Mouse (Mus musculus): ENCODE measurements around the gene Pim3.
A peak's percentile ranks its signal among the peaks of the same experiment; 100 is the strongest.

Pim3 gene

GRCm38 (mm10) chr15:88858141-88858541, 3.8 kb upstream of the Pim3 start:
- DNase-seq (ENCODE audit: low read depth), result no peak

GRCm38 (mm10) chr15:88858707-88859106, 3.3 kb upstream of the Pim3 start:
- no peak for DNase-seq (ENCODE audit: low read depth)

- DNase-seq (ENCODE audit: low read depth), result no peak
Measured at GRCm38 (mm10) chr15:88859206-88859970, 2.6 kb upstream of the Pim3 start.

GRCm38 (mm10) chr15:88860781-88861180, 1.2 kb upstream of the Pim3 start:
- no peak for DNase-seq (ENCODE audit: low read depth)

DNA sequence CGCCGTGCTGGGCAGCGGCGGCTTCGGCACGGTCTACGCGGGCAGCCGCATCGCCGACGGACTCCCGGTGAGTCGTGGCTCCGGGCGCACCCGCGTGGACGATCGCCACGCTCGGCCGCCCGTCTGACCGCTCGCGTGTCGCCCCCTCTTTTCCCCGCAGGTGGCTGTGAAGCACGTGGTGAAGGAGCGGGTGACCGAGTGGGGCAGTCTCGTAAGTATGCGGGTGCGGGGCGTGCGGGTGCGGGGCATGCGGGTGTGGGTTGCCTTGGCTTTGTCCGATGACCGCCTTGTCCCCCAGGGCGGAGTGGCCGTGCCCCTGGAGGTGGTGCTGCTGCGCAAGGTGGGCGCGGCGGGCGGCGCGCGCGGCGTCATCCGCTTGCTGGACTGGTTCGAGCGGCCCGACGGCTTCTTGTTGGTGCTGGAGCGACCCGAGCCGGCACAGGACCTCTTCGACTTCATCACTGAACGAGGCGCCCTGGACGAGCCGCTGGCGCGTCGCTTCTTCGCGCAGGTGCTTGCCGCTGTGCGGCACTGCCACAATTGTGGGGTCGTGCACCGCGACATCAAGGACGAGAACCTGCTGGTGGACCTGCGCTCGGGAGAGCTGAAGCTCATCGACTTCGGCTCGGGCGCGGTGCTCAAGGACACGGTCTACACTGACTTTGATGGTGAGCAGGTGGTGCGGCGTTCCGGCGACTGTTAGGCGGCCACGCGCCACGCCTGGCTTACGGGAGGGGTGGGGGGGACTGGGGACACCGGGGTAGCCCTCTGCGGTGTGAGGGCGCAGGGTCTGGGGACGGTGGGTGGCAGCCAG, 1.1 kb downstream of the Pim3 start:
- no peak for DNase-seq (ENCODE audit: low read depth)

GRCm38 (mm10) chr15:88863695-88864231, 1.8 kb downstream of the Pim3 start:
- peak; percentile 67 for DNase-seq (ENCODE audit: low read depth)

DNA sequence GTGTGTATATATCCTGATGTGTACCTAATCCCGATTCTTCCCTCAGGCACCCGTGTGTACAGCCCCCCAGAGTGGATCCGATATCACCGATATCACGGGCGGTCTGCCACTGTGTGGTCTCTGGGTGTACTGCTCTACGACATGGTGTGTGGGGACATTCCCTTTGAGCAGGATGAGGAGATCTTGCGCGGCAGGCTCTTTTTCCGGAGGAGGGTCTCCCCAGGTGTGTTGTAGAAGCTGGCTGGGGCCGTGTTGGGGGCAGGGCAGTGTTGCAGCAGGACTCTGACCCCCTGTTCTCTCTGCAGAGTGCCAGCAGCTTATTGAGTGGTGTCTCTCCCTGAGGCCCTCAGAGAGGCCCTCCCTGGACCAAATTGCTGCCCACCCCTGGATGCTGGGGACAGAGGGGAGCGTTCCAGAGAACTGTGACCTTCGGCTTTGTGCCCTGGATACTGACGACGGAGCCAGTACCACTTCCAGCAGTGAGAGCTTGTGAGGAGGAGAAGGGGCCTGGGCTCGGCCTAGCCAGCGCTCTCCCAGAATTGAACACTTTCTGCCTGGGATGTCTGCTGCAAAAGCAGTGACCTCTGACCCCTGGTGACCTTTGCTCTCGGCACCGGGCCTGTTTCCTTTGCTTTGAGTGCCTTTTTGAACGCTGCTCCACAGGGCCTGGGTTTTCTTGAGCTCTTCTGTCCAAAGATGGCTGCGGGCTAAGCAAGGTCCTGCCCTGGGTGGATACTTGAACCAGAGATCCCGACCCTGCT, 2.5 kb downstream of the Pim3 start:
- no peak for DNase-seq (ENCODE audit: low read depth)

DNA sequence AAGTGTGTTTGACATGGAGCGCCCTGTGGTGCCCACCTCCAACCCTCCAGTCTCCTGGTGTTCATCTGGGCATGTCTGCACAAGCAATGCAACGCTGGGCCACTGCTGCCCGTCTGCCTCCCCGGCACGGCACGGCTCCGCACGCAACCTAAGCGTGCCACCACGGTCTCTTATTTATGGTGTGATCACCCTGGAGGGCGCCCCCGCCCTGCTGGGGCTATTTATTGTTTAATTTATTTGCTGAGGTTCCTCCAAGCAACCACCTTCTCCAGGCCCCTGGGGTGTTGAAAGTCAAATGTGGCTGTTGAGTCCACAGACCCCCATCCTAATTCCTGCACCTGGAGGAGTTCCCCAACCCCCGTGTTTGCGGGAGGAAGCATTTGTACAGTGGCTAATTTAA, 3.1 kb downstream of the Pim3 start:
- no peak for DNase-seq (ENCODE audit: low read depth)

DNA sequence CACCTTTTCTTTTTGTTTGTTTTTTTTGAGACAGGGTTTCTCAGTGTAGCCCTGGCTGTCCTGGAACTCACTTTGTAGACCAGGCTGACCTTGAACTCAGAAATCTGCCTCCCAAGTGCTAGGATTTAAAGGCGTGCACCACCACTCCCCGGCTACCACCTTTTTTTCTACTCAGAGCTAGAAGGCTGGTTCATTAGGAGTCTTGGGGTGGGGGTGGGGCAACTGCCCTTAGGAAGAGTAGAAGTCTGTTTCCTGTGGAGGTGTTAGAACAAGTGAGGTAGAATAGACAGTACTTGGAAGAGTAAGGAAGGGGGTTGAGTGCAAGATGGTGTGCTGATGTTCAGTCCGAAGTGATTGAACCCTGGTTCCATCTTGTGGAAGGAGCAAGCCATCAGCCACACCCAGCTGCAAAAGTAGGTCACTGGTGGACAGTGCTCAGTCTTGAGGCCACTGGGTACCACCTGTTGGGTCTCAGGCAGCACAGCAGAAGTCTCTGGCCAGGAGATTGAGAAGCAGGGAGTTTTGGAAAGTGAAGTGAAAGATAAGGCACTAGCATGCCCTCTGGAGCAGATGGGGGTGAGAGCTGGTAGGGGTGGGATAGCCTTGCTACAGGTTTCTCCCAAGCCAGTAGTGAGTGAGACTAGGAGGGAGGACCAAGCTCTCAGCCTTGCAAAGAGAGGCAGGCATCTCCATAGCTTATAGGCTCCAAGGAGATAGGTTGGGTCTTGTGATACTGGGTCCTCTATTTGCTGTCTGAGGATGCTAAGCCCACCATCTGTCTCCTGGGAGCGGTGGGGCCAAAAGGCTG, 4.1 kb downstream of the Pim3 start:
- DNase-seq (ENCODE audit: low read depth), result no peak

- DNase-seq (ENCODE audit: low read depth), result no peak
Measured at GRCm38 (mm10) chr15:88866934-88867356, 5.0 kb downstream of the Pim3 start.

- no peak for DNase-seq (ENCODE audit: low read depth)
Measured at GRCm38 (mm10) chr15:88867368-88868023, 5.5 kb downstream of the Pim3 start.

DNA sequence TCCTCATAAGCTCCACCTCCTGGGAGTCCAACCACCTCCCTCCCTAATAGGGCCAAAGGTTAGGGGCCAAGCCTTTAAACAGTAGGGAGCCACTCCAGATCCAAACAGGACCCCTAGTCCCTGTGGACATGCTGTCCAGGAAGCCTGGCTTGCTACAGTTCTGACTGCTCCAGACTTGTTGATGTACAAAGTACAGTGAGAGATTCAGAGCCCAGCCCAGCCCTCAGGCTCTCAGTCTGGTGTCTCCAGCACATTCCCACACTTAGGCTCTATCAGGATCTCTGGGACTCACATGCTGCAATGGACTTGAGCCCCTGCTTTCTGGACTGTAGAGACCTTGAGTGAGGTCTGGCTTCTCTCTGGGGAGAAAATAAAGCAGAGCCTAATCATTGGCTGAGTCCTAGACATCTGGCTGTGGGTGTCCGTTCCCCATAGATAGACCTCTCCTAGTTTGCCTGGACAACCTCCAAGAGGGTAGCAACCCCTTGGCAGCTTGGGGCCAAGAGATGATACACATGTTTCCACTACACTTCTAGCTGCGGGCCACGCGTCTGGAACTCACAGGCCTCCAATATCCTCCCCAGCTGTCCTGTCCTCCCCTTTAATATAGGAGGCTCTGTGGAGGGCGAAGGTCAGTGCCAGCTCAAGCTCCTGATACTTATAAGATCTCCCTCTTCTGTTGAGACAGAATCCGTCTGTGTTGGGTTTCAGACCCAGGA, 6.2 kb downstream of the Pim3 start:
- DNase-seq (ENCODE audit: low read depth), result no peak

GRCm38 (mm10) chr15:88870418-88871185, 8.6 kb downstream of the Pim3 start:
- DNase-seq (ENCODE audit: low read depth), result no peak

DNA sequence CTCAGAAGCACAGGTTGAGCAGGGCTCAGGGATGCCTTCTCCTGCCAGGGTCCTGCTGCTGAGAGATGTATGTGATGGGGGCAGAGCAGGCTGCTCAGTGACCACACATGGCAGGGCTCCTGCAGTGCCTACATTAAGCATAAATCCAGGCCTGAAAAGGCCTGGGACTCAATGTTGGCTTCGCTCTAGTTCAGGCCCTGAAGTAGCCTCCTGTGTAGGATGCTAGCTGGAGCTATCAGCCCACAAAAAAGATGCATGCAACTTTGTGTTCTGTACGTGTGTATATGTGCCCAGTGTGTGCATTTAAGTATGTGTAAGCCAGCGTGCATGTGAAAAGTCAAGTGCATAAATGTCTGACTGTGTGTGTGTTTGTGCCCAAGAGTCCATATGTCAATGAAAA, 12.1 kb downstream of the Pim3 start:
- no peak for DNase-seq (ENCODE audit: low read depth)

DNA sequence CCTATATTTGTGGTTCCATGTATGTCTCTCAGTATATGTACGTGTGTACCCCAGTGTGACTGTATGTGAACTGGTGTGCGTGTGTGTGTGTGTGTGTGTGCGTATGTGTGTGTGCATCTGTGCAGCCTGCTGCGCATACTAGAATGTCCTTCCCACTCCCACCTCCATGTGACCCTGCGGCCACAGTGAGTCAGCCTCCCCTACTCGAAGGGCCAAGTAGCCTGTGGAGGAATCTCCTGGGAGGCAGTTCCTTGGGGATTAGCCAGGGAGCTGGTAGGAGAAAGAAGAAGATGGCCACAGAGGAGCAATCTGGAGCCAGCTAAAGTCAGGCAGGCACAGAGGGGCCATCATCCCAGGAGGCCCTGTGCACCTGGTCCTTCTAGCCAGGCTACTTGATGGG, 12.5 kb downstream of the Pim3 start:
- DNase-seq (ENCODE audit: low read depth), result no peak

- DNase-seq (ENCODE audit: low read depth), result no peak
Measured at GRCm38 (mm10) chr15:88875625-88876081, 13.7 kb downstream of the Pim3 start.

- peak; percentile 66 for DNase-seq (ENCODE audit: low read depth)
Measured at GRCm38 (mm10) chr15:88876155-88877020, 14.4 kb downstream of the Pim3 start.

- no peak for DNase-seq (ENCODE audit: low read depth)
Measured at GRCm38 (mm10) chr15:88877021-88877400, 15.0 kb downstream of the Pim3 start.

Measured in c-Kit-positive CD71-negative TER-119-negative erythroid progenitor cells, embryonic 14.5 days (primary cell).